Mouse (Mus musculus): Measurements from ENCODE around the gene Gas7. TPM values are rescaled to one million over a fixed set of nuclear protein-coding genes. Genes with fewer than 3 reads are reported as not detected.
A peak's percentile ranks its signal among the peaks of the same experiment; 100 is the strongest.

The Gas7 gene
- total RNA-seq, 2 experiments from 2014 or later: 10.1 to 18.8 TPM

GRCm38 (mm10) chr11:67668460-67669007, 213.3 kb downstream of the Gas7 start:
- no peak for ATAC-seq (replicated peaks; ENCODE audit: poor library complexity, severe bottlenecking)

GRCm38 (mm10) chr11:67670031-67670430, 214.8 kb downstream of the Gas7 start:
- no peak for ATAC-seq (replicated peaks; ENCODE audit: poor library complexity, severe bottlenecking)

DNA sequence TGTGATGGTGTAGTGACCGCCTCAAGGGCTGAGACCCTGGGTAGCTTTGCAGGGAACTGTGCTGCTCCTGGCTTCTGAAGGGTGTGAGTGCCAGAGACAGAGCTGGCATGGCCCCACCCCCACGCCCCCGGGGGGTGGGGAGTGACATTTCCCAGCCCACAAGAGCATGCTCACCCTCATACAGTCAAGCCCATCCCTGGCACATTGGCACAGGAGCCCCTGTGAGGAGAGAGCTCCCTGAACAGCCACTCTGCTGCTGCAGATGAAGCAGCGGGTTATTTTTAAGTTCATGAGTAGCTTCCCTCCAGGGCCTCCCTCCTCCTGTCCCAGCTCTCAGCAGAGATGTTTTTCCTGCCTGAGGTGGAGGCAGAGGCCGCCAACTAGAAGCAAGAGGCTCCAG, 216.9 kb downstream of the Gas7 start:
- no peak for ATAC-seq (replicated peaks; ENCODE audit: poor library complexity, severe bottlenecking)

DNA sequence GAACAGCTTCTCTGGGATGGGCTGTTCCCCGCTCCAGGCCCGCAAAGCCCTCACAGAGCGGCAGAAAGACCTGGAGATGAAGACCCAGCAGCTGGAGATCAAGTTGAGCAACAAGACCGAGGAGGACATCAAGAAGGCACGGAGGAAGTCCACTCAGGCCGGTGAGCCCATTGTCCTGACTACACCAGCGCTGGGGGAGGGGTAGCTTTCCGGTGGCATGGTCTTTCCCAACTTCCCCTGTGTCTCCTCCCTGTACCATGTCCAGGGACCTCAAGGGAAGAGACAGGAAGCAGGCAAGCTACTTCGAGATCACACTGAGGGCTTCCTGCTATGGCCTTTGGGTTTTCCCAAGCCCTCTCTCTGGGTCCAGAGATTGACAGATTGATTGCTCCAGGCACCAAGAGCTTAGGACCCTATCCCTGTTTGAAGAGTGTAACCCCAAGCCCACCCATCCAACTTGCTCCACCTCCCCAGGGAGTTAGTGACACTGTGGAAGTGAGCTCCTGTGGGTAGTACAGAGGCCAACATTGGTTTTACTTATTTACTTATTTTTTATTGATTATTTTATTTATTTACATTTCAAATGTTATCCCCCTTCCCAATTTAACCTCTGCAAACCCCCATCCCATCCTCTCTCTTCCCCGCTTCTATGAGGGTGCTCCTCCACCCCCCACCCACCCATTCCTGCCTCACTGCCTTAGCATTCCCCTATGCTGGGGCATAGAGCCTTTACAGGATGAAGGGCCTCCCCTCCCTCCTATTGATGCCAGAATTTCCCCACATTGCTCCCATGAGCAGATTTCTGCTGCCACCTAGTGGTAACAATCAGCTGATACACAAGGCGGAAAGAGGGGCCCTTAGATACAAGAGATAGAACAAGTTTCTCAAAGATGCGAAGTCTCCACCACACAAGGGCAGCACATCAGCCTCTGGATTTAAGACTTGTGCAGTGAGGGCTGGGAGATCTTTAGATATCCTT, 220.6 kb downstream of the Gas7 start:
- peak; percentile 90 for ATAC-seq (replicated peaks; ENCODE audit: poor library complexity, severe bottlenecking)

- ATAC-seq (replicated peaks; ENCODE audit: poor library complexity, severe bottlenecking): no peak
Observed at GRCm38 (mm10) chr11:67679300-67679699, 224.1 kb downstream of the Gas7 start.

- ATAC-seq (replicated peaks; ENCODE audit: poor library complexity, severe bottlenecking): no peak
Observed at GRCm38 (mm10) chr11:67679930-67680329, 224.7 kb downstream of the Gas7 start.

DNA sequence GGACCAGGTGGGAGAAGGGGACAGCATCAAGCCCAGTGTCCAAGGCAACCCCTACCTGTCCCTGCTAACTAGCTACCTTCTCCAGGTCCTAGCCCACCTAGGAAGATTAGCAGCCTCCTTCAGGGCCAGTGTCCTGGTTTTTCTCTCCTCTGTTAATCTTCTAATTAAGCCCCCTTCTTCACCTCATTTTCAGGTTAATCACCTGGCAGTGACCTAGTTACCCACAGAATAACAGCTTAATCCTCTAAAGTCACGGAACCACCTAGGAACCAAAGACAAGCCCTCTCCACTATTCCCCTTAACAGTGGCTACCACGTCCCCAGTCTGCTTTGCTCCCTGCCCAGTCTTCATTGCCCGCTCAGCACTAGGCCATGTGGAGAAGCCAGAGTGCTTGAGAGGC, 226.6 kb downstream of the Gas7 start:
- no peak for ATAC-seq (replicated peaks; ENCODE audit: poor library complexity, severe bottlenecking)

GRCm38 (mm10) chr11:67686109-67686508, 230.9 kb downstream of the Gas7 start:
- ATAC-seq (replicated peaks; ENCODE audit: poor library complexity, severe bottlenecking): no peak

GRCm38 (mm10) chr11:67694703-67695376, 239.6 kb downstream of the Gas7 start, which contains the start of gene Rcvrn:
TSS of gene Rcvrn (plus strand) at chr11:67695326.
- ATAC-seq (replicated peaks; ENCODE audit: poor library complexity, severe bottlenecking): no peak

DNA sequence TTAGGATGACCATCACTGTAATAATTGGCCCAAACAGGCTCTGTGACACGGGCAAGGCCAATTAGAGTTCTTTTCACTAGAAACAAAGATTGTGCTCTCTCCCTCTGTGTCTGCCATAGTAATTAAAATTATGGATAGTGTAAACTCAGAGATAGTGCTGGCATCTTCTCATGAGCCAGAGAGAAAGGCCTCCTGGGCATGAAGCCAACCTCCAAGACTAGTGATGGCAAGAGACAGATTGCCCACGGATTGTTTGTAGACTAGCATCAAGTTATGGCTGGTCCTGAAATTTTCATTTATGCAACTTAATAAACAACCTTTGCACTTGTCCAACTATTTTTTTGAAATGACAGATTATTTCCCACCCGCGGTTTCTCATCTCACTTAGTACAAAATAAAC, 257.7 kb downstream of the Gas7 start:
- no peak for ATAC-seq (replicated peaks; ENCODE audit: poor library complexity, severe bottlenecking)

- no peak for ATAC-seq (replicated peaks; ENCODE audit: poor library complexity, severe bottlenecking)
Observed at GRCm38 (mm10) chr11:67715382-67715781, 260.1 kb downstream of the Gas7 start.

DNA sequence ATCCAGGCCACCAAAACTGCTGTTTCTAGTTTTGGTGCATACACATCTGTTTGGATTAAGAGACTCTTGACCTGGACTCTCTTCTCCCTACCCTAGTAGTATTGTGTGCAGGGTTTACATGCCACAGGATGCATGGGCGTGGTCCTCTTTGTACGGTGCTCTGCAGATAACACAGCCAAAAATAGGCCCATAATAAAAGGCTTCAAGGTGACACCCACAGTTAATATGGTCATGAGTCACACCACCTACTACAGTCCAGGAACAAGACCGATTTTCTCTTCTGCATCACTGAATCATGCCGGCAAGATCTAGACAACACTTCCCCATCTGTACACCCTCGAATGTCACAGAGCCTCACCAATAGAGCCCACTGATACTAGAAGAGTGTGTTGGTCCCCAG, 266.2 kb downstream of the Gas7 start:
- ATAC-seq (replicated peaks; ENCODE audit: poor library complexity, severe bottlenecking): no peak

- ATAC-seq (replicated peaks; ENCODE audit: poor library complexity, severe bottlenecking): no peak
Observed at GRCm38 (mm10) chr11:67722399-67723156, 267.3 kb downstream of the Gas7 start.

GRCm38 (mm10) chr11:67723231-67724013, 268.2 kb downstream of the Gas7 start:
- ATAC-seq (replicated peaks; ENCODE audit: poor library complexity, severe bottlenecking): no peak

- no peak for ATAC-seq (replicated peaks; ENCODE audit: poor library complexity, severe bottlenecking)
Observed at GRCm38 (mm10) chr11:67727095-67727494, 271.9 kb downstream of the Gas7 start.

GRCm38 (mm10) chr11:67728726-67729125, 273.5 kb downstream of the Gas7 start:
- ATAC-seq (replicated peaks; ENCODE audit: poor library complexity, severe bottlenecking): no peak

GRCm38 (mm10) chr11:67731056-67731455, 275.8 kb downstream of the Gas7 start:
- no peak for ATAC-seq (replicated peaks; ENCODE audit: poor library complexity, severe bottlenecking)

DNA sequence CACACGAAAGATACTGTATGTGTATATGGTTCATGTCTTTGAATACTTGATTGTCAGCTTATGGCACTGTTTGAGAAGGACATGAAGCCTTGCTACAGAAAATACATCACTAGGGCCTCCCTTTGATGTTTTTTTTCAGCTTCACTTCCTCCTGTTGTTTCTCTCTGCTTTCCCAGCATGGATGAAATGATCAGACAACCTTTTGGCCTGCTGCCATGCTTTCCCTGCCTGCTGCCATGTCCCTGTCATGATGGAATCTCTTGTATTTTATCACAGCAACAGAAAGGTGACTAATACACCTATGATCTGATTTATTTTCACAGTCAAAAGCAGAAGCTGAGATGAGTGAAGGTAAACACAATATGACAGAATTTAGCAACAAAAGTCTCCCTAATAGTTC, 278.5 kb downstream of the Gas7 start:
- no peak for ATAC-seq (replicated peaks; ENCODE audit: poor library complexity, severe bottlenecking)

- no peak for ATAC-seq (replicated peaks; ENCODE audit: poor library complexity, severe bottlenecking)
Observed at GRCm38 (mm10) chr11:67734597-67734996, 279.4 kb downstream of the Gas7 start.

GRCm38 (mm10) chr11:67738345-67738744, 283.1 kb downstream of the Gas7 start:
- no peak for ATAC-seq (replicated peaks; ENCODE audit: poor library complexity, severe bottlenecking)
